Mouse (Mus musculus): ENCODE data around the gene Grm4.

DNA sequence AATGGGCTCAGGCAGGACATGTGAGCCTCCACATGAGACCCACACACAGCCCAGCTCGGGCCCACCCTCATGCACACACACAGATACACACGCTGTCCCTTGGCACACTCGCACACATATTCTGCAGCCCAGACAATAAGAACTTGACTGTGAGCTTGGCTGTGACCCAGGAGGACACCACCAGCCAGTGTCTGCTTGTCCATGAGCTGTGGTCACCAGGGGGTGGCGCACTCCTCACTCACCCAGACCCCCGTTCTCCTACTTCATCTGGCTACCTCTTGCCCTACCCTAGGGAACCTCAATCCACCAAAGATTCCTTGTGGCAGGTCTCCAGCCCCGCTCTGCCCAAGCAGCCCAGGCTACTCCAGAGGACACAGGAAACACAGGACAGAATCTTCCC is 72.5 kb downstream of the Grm4 start:
- peak; percentile 38; the same call in 1 of the 2 replicates for TF ChIP-seq CTCF (IDR thresholded peaks at IDR 0.05; ENCODE audit: low read depth)
- no peak for TF ChIP-seq EP300 (IDR thresholded peaks at IDR 0.05; ENCODE audit: low read depth)

All from liver, embryonic 14.5 days (tissue).